Mouse (Mus musculus) hindbrain, embryonic 10.5 days (tissue): ENCODE data around the gene Rab4b. TPM values are rescaled to one million over a fixed set of nuclear protein-coding genes. Genes with fewer than 3 reads are reported as not detected.
A peak's percentile ranks its signal among the peaks of the same experiment; 100 is the strongest.

ENCODE experiments used
- DNase-seq: peaks from one replicate; pipeline ENCODE4 v3.0.0-alpha.2; 2017; ENCODE audit warnings: low spot score
- H3K27ac ChIP-seq: fragments of 300-500 bp; sonication (generic); 2 replicates; pipeline ENCODE4 v1.5.1; 2016; ENCODE audit warnings: mild to moderate bottlenecking, moderate library complexity
- H3K27me3 ChIP-seq: fragments of 300-500 bp; sonication (generic); 2 replicates; pipeline ENCODE4 v1.6.1; 2016; ENCODE audit warnings: mild to moderate bottlenecking; ENCODE audit not compliant: poor library complexity, insufficient read depth, severe bottlenecking
- H3K36me3 ChIP-seq: fragments of 300-500 bp; sonication (generic); 2 replicates; pipeline ENCODE4 v1.6.1; 2016; ENCODE audit warnings: mild to moderate bottlenecking, moderate library complexity
- H3K4me1 ChIP-seq: fragments of 300-500 bp; sonication (generic); replicated peaks from 2 replicates; pipeline ENCODE4 v1.6.1; 2016; ENCODE audit warnings: mild to moderate bottlenecking
- H3K4me3 ChIP-seq: fragments of 300-500 bp; sonication (generic); 2 replicates; pipeline ENCODE4 v1.5.1; 2016; ENCODE audit warnings: mild to moderate bottlenecking, moderate library complexity
- H3K9me3 ChIP-seq: fragments of 300-500 bp; sonication (generic); 2 replicates; pipeline ENCODE4 v1.6.1; 2016; ENCODE audit warnings: mild to moderate bottlenecking, moderate library complexity
- WGBS: fragments of 180-500 bp; shearing (Covaris S2); methylation state at CpG from one replicate; pipeline ENCODE4 v1.1.7; 2016; 5-methylcytosine and 5-hydroxymethylcytosine counted together
- polyA plus RNA-seq: library from polyadenylated mRNA; unstranded; fragments of >200 nt; fragmentation: Nextera tagmentation; extraction: Ambion mirVana; gene quantifications from 2 replicates; pipeline ENCODE4 v1.2.1, GENCODE M21; 2016

Gene Rab4b
- polyA plus RNA-seq, 1 experiment from 2014 or later = 92.2 TPM

GRCm38 (mm10) chr7:27163450-27163805 lies 15.3 kb downstream of the Rab4b start:
- H3K4me3 ChIP-seq = peak overlapping the region; percentile 69; the same call in 1 of the 2 replicates
- H3K4me1 ChIP-seq = peaks cover 68% of the 10 kb centered on the region
- no peak overlapping the region for H3K27ac ChIP-seq
- 89% methylated on average over 5 of the region's 5 CpGs for WGBS
- H3K9me3 ChIP-seq = no peaks in the 10 kb centered on the region
- no peaks in the 10 kb centered on the region for H3K27me3 ChIP-seq
- DNase-seq = no peak
- H3K36me3 ChIP-seq = peaks cover 65% of the 10 kb centered on the region

DNA sequence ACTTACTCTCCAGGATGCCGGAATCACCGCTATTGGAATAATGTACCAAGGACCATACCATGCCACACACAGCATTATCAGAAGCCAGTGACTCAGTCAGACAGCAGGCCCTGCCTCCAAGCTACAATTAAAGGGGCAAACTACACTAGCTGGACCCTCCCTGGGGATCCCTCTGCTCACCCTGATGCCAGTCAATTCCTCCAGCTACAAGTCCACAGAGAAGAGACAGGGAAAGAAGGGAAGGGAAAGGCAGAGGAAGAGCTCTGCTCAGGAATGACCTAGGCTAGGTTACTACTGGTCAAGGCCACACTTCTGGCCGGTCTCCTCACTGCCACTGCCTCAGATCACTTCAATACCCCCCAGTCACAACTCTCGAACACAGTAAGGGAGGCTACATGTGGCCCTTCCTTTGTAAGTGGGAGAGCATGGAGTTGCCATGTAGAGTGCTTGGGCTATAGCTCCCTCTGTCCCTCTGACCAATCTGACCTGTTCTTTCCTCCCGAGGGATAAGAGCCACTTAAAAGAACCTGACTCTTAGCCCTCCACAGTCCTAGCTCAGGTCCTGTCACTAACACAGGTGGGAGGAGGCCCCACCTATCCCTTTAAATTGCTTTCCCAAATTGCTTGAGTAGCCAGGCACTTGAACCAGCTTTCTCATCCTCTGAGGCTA lies 15.8 kb downstream of the Rab4b start:
- WGBS = 85% methylated on average over 5 of the region's 5 CpGs
- no peak overlapping the region for H3K27ac ChIP-seq
- H3K4me1 ChIP-seq = peaks cover 68% of the 10 kb centered on the region
- H3K4me3 ChIP-seq = peak overlapping the region; percentile 69
- no peaks in the 10 kb centered on the region for H3K27me3 ChIP-seq
- no peaks in the 10 kb centered on the region for H3K9me3 ChIP-seq
- peaks cover 70% of the 10 kb centered on the region for H3K36me3 ChIP-seq
- DNase-seq = no peak

DNA sequence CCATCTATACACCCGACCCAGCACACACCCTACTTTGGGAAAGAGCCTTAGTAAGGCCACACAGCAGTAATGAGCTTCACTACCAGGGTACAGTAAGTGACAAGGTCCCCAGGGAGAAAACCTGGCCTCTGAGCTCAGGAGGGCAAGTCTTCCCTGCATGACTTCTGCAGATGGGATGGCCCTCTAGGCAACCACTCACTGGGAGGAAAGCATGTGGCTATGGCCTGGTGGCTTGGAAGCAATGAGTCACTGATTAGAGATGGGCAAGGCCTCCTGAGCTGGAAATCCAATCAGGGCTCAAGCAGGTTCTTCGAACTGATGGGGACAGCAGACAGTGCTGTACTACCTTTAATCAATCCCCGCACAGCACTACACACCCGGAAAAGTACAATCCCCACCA lies 17.0 kb downstream of the Rab4b start:
- DNase-seq = no peak
- no peaks in the 10 kb centered on the region for H3K27me3 ChIP-seq
- no peaks in the 10 kb centered on the region for H3K9me3 ChIP-seq
- 0 out of 2 replicates have a peak overlapping the region, but pooled peaks have one; percentile 6 for H3K4me3 ChIP-seq
- peaks cover 60% of the 10 kb centered on the region for H3K4me1 ChIP-seq
- no peak overlapping the region for H3K27ac ChIP-seq
- peaks cover 80% of the 10 kb centered on the region for H3K36me3 ChIP-seq
- 86% methylated on average over 4 of the region's 4 CpGs for WGBS

DNA sequence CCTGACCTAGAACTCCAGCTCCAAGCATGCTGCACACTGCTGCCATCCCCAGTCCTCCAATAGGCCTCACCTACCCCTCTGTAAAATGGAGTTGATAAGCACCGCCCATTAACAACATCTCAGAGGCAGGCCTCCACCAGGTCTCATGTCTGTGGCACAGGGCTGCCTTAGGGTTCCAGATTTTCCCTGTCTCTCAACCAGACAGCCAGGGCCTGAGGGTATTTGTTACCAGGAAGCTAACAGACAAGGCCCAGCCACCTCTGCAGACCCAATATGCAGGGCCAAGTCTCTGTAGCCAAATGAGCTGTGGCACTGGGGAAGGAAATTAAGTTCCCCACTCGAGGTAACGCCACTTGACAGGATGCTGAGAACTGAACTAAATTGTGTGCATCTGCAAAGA lies 17.8 kb downstream of the Rab4b start:
- Histone ChIP-seq H3K9me3 (no peaks in the 10 kb centered on the region), H3K27ac (no peak overlapping the region), H3K36me3 (peaks cover 81% of the 10 kb centered on the region), H3K27me3 (no peaks in the 10 kb centered on the region), H3K4me3 (no peak overlapping the region), H3K4me1 (peaks cover 60% of the 10 kb centered on the region)
- no peak for DNase-seq
- WGBS = 83% methylated on average over 3 of the region's 3 CpGs

GRCm38 (mm10) chr7:27159882-27160281 lies 18.8 kb downstream of the Rab4b start:
- Histone ChIP-seq H3K4me1 (peaks cover 50% of the 10 kb centered on the region), H3K36me3 (peaks cover 75% of the 10 kb centered on the region), H3K9me3 (no peaks in the 10 kb centered on the region), H3K27ac (0 out of 2 replicates have a peak overlapping the region, but pooled peaks have one; percentile 0), H3K27me3 (no peaks in the 10 kb centered on the region), H3K4me3 (no peak overlapping the region)
- peak; percentile 85 for DNase-seq
- 19% methylated on average over 8 of the region's 8 CpGs for WGBS

DNA sequence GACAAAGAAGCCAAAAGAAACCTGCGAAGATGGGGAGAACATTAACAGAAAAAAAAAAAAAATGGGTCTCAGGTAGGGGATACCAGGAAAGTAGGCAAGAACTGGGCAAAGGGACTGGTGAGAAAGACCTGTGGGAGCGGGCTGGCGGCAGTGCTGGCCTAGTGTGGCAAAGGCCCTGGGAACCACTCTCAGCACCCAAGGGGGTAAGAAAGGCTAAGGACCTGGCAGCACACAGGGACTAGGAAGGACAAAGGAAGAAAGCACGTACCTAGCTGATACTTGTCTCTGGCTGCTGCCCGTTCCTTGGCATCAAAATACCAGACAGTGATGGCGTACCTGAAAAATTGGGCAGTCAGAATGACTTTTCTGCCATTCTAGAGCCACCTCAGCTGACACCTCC lies 19.4 kb downstream of the Rab4b start:
- Histone ChIP-seq H3K9me3 (no peaks in the 10 kb centered on the region), H3K4me3 (no peak overlapping the region), H3K27me3 (no peaks in the 10 kb centered on the region), H3K36me3 (peaks cover 69% of the 10 kb centered on the region), H3K27ac (no peak overlapping the region), H3K4me1 (peaks cover 43% of the 10 kb centered on the region)
- no peak for DNase-seq
- 95% methylated on average over 6 of the region's 6 CpGs for WGBS

GRCm38 (mm10) chr7:27158171-27158570 lies 20.5 kb downstream of the Rab4b start:
- Histone ChIP-seq H3K36me3 (peaks cover 58% of the 10 kb centered on the region), H3K4me3 (no peak overlapping the region), H3K9me3 (no peaks in the 10 kb centered on the region), H3K27me3 (no peaks in the 10 kb centered on the region), H3K27ac (no peak overlapping the region), H3K4me1 (peaks cover 33% of the 10 kb centered on the region)
- WGBS = 95% methylated on average over 9 of the region's 9 CpGs
- DNase-seq = no peak

DNA sequence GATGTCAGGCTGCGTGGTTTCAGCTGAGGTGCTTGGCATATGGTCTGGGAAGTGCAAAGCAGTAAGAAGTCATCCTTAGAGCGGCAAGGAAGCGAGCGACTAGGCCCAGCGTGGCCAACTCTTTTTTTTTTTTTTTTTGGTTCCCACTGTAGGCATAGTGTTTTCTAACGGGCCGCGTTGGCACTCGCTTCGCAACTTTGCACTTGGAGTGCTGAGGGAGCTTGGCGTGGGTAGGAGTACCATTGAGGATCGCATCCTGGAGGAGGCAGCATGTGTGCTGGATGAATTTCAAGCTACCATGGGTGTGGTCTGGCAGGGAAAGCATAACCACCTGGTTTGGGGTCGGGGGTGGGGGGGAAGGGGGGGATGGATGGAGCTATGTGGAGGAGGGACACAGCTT lies 22.7 kb downstream of the Rab4b start:
- H3K27me3 ChIP-seq = no peaks in the 10 kb centered on the region
- H3K4me3 ChIP-seq = no peak overlapping the region
- DNase-seq = no peak
- H3K36me3 ChIP-seq = peaks cover 36% of the 10 kb centered on the region
- no peak overlapping the region for H3K27ac ChIP-seq
- 83% methylated on average over 13 of the region's 13 CpGs for WGBS
- no peaks in the 10 kb centered on the region for H3K9me3 ChIP-seq
- H3K4me1 ChIP-seq = peaks cover 11% of the 10 kb centered on the region

DNA sequence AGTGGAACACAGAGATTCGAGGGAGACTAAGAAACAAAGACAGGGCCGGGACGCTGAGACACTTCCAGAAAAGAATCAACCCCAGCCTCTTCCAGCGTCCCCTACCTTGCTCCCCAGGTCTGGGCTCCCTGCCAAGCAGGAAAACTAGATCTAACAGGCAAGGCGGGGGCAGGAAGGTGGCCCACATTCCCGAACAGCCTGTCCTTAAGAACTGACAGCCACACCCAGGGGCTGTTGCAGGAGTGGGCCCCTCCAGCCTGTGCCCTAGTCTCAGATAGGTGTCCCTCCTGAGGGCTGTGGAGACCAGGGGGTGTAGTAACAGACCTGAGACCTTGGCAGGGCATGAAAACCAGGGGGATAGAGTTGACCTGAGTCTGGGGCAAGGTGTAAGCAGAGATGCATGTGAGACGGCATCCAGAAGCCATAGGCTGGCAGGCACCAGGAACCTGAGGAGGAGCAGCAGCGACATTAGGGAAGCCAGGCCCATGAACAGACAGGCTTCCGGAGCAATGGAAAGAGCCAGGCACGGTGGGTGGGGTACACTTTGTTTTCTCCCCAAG lies 25.4 kb downstream of the Rab4b start, which contains the start of gene Cyp2t4:
TSS of gene Cyp2t4 (plus strand) at position 510 of the 560 bp plus-strand sequence.
- Histone ChIP-seq H3K27ac (no peak within 1 kb of the TSS), H3K27me3 (no peaks in the 10 kb centered on the region), H3K4me3 (no peak within 1 kb of the TSS), H3K4me1 (no peaks in the 10 kb centered on the region), H3K36me3 (peaks cover 15% of the 10 kb centered on the region), H3K9me3 (no peaks in the 10 kb centered on the region)
- no peak for DNase-seq
- WGBS = 79% methylated on average over 10 of the region's 10 CpGs

DNA sequence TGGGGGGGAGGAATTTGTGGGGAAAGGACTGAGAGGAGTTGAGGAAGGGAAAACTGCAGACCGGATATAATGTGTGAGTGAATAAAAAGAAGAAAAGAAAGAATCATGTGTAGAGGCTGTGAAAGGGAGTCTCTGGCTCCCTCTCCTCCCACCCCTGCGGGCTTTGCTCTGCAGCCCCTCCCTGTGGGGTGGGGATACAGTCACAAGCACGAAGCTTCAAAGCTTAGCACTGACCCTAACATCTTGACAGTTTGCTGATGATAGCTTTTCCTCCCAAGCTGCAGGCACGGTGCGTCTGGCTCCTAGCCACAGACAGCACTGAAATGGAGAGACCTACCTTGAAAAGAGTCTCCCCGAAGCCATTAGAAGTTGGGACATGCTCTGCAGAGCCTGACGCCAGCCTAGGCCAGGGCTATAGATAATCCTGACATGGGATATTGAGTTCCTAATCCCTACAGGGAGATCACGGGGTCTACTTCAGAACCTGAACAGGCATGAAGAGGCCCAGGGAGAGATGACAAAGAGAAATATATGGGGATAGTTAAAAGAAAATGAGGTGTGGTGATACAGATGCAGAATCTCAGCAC lies 42.2 kb downstream of the Rab4b start:
- Histone ChIP-seq H3K4me3 (no peak overlapping the region), H3K9me3 (peaks cover 16% of the 10 kb centered on the region), H3K4me1 (no peaks in the 10 kb centered on the region), H3K27me3 (no peaks in the 10 kb centered on the region), H3K36me3 (no peaks in the 10 kb centered on the region), H3K27ac (no peak overlapping the region)
- no peak for DNase-seq
- WGBS = 75% methylated on average over 8 of the region's 8 CpGs

DNA sequence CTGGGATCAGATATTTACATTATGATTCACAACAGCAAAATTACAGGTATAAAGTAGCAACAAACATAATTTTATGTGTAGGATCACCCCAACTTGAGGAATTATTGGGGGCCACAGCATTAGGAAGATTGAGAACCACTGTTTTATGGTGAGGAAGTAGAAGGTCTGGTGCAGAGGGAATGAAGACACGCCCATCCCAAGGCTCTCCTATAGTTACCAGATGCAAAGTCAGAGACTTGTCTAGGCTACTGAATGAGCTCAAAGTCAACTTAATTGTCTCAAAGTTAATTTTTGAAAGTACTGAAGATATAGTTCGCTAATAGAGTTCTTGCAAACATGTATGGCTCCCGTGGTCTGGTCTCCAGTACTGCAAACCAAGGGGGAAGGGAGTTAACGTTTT lies 44.9 kb downstream of the Rab4b start:
- H3K4me3 ChIP-seq = no peak overlapping the region
- no peaks in the 10 kb centered on the region for H3K36me3 ChIP-seq
- H3K27ac ChIP-seq = no peak overlapping the region

GRCm38 (mm10) chr7:27133156-27133555 lies 45.5 kb downstream of the Rab4b start:
- DNase-seq = no peak
- no peaks in the 10 kb centered on the region for H3K27me3 ChIP-seq
- no peaks in the 10 kb centered on the region for H3K4me1 ChIP-seq
- H3K4me3 ChIP-seq = no peak overlapping the region
- peaks cover 7% of the 10 kb centered on the region; the same call in 1 of the 2 replicates for H3K9me3 ChIP-seq
- no peaks in the 10 kb centered on the region for H3K36me3 ChIP-seq
- no peak overlapping the region for H3K27ac ChIP-seq
- WGBS = 80% methylated on average over 12 of the region's 12 CpGs

More for the DNA sequence above, 44.9 kb downstream of the Rab4b start:
- 84% methylated on average over 4 of the region's 4 CpGs for WGBS
- Histone ChIP-seq H3K9me3 (peaks cover 7% of the 10 kb centered on the region; the same call in 1 of the 2 replicates), H3K27me3 (no peaks in the 10 kb centered on the region), H3K4me1 (no peaks in the 10 kb centered on the region)
- DNase-seq = no peak

DNA sequence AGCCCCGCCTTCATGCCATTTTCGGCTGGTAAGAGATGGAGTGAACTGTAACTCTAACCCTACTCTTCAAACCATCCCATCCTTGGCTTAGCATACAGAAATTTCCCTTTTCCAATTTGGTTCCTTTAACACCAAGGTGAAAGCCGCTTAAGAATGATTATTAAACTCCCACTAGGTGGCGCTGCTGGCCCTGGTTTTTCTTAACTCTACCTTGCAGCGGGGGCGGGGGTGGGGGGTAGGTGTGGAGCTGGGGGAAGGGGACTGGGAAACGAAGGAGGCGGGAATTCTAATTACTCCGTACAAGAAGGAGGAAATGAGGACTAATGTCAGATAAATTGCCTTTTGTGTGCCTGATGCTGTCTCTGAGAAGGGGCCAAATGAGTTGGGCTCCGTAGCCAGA lies 46.1 kb downstream of the Rab4b start:
- peak; percentile 46 for DNase-seq
- whole genome bisulfite sequencing = 21% methylated on average over 10 of the region's 10 CpGs
- H3K36me3 ChIP-seq = no peaks in the 10 kb centered on the region
- H3K4me3 ChIP-seq = no peak overlapping the region
- no peak overlapping the region for H3K27ac ChIP-seq
- peaks cover 7% of the 10 kb centered on the region; the same call in 1 of the 2 replicates for H3K9me3 ChIP-seq
- H3K4me1 ChIP-seq = no peaks in the 10 kb centered on the region
- H3K27me3 ChIP-seq = no peaks in the 10 kb centered on the region
